10 mouse cellular contexts compared by ENCODE assay signal in the genomic region with DNA sequence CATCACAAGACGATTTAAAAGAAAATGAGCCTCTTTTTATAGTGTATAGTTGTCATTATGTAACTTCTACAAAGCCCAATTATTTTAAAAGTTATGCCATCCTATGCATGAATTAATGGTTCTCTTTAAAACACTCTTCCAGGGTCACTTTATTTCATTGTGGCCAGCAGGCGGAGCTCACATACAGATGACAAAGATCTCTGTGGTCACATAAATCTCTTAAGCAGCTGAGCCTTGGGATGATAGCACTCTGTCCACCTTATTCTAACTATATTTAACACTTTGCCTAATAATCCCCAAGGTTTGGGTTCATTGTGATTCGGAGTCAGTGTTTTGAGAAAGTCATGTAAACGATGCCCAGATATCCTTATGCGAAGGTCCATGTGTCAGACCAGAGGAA. TPM values are rescaled to one million over a fixed set of nuclear protein-coding genes. Genes with fewer than 3 reads are reported as not detected.
DNase-seq lines count a peak whose midpoint lies in the region; ATAC-seq and TF ChIP-seq lines count a peak whose summit lies in the region.
"Had no signal": no experiment of that assay in that cellular context is flagged by ENCODE, and none has a peak within 500 bp of the region (broad histone marks: within the 10 kb centered on the region; RNA-seq: fewer than 3 reads in every experiment).

No protein-coding gene starts in this region.

- H3K27me3 ChIP-seq in liver, embryonic 14.5 days (ENCODE audit: control insufficient read depth, insufficient read depth, low read length), result no peaks in the 10 kb centered on the region
- H3K27me3 ChIP-seq: limb, embryonic 15.5 days had no signal

- no peaks in the 10 kb centered on the region for H3K9me3 ChIP-seq in liver, embryonic 14.5 days (ENCODE audit: control insufficient read depth, low read length)
- H3K9me3 ChIP-seq: limb, embryonic 15.5 days had no signal

- H3K36me3 ChIP-seq in liver, embryonic 14.5 days (replicated peaks; ENCODE audit: control insufficient read depth, insufficient read depth, low read depth), result no peaks in the 10 kb centered on the region
- H3K36me3 ChIP-seq: limb, embryonic 15.5 days had no signal

- H3K9ac ChIP-seq in liver, embryonic 14.5 days (replicated peaks), result no peak overlapping the region
- H3K9ac ChIP-seq: limb, embryonic 15.5 days had no signal

- no peak for DNase-seq in gastrocnemius, adult 2 months
- DNase-seq in gastrocnemius, postnatal 25 days, result no peak
- peak; percentile 35 for DNase-seq in urinary bladder, postnatal 14 days (ENCODE audit: low spot score)
- no peak for DNase-seq in urinary bladder, adult 2 months (ENCODE audit: low spot score)
- peak; percentile 19 to 49 for DNase-seq in heart, postnatal 14 days
- DNase-seq in liver, embryonic 14.5 days (ENCODE audit: low read depth in 3 of 3, low spot score in 3 of 3), result no peak
- no peak for DNase-seq in urinary bladder, adult 18-20 months (ENCODE audit: low spot score in 2 of 2)

- WGBS in liver, embryonic 14.5 days (ENCODE audit: insufficient replicate concordance), result 37% methylated on average over 5 of the region's 5 CpGs

- peak; percentile 46 for TF ChIP-seq CTCF in gastrocnemius, adult 2 months (IDR thresholded peaks at IDR 0.05)
- peak; percentile 14; the same call in 1 of the 2 replicates for TF ChIP-seq CTCF in liver, embryonic 14.5 days (IDR thresholded peaks at IDR 0.05; ENCODE audit: low read depth)

- intact Hi-C loops in gastrocnemius, adult 2 months (cut with DNase I), result no loop called here
- intact Hi-C loops in heart, postnatal 14 days (cut with DNase I), result loop anchor here (2.0 kb wide), 2 partner anchors 169 to 199 kb away; no protein-coding TSS in a partner anchor

- no peak overlapping the region for H3K4me2 ChIP-seq in liver, embryonic 14.5 days (ENCODE audit: low read depth)
- H3K4me2 ChIP-seq: limb, embryonic 15.5 days had no signal

- H3K4me3 ChIP-seq in gastrocnemius, adult 2 months, result no peak overlapping the region
- no peak overlapping the region for H3K4me3 ChIP-seq in liver, embryonic 14.5 days (ENCODE audit: insufficient read depth in 1 of 2, low read depth in 2 of 2, low read length in 2 of 2)
- H3K4me3 ChIP-seq: erythroblast, embryonic 14.5 days; limb, embryonic 15.5 days had no signal

- TF ChIP-seq EP300 in liver, embryonic 14.5 days (IDR thresholded peaks at IDR 0.05; ENCODE audit: low read depth), result no peak

- no peak for ATAC-seq in liver, embryonic 14.5 days (ENCODE audit: insufficient read depth)
- ATAC-seq in granulocyte monocyte progenitor cell, adult 5-6 weeks (replicated peaks; ENCODE audit: poor library complexity, severe bottlenecking), result no peak

- no peaks in the 10 kb centered on the region for H3K4me1 ChIP-seq in liver, embryonic 14.5 days (replicated peaks; ENCODE audit: control insufficient read depth in 2 of 2, insufficient read depth in 2 of 2, low read length in 1 of 2)
- H3K4me1 ChIP-seq: limb, embryonic 15.5 days had no signal

- no peak overlapping the region for H3K27ac ChIP-seq in gastrocnemius, adult 2 months
- no peak overlapping the region for H3K27ac ChIP-seq in liver, embryonic 14.5 days
- H3K27ac ChIP-seq: limb, embryonic 15.5 days had no signal

RNA-seq across cellular contexts. Expression of a gene that starts 56.9 kb away (rescaled TPM):
- 1 to 10 TPM; 1.5 to 2.1 TPM for total RNA-seq in gastrocnemius, adult 2 months (2021)
- 1 to 10 TPM; 1.8 to 2.1 TPM for total RNA-seq in gastrocnemius, postnatal 25 days (2021)
- polyA plus RNA-seq in urinary bladder, adult 2 months (2012; rRNA removed), result 5.5 and 7.1 TPM in 2 replicates
- total RNA-seq in heart, postnatal 14 days (2021), result 1 to 10 TPM; 7.2 to 7.4 TPM
- polyA plus RNA-seq in liver, embryonic 14.5 days (2012; rRNA removed), result 0.09 and 0.21 TPM in 2 replicates
- 0.15 and 0.44 TPM in 2 replicates for polyA plus RNA-seq in liver, embryonic 14.5 days (2014; fragmentation: Nextera tagmentation; extraction: Ambion mirVana)
- total RNA-seq in granulocyte monocyte progenitor cell, adult 5-6 weeks (2014; fragmentation: Nextera tagmentation), result 0.56 TPM in 1 of 2 replicates, not detected in the other
- 0.65 TPM in 1 of 2 replicates, not detected in the other for total RNA-seq in granulocyte monocyte progenitor cell, adult 5-6 weeks (2017)
- polyA plus RNA-seq: erythroblast, embryonic 14.5 days had no signal

Comparison
In these comparisons a context has a peak if more than half of its experiments do, and no peak if none do; other contexts are left out.
1. DNase-seq: peak in urinary bladder, postnatal 14 days (single experiment) and heart, postnatal 14 days (2 of 2); none in gastrocnemius, adult 2 months (single experiment), gastrocnemius, postnatal 25 days (single experiment), urinary bladder, adult 2 months (single experiment), liver, embryonic 14.5 days (0 of 3) and urinary bladder, adult 18-20 months (0 of 2).